Mouse (Mus musculus): ENCODE data around the gene Hectd4. TPM values are rescaled to one million over a fixed set of nuclear protein-coding genes. Genes with fewer than 3 reads are reported as not detected.

The Hectd4 gene
- 10 to 100 TPM; 11.3 to 11.5 TPM for total RNA-seq (2021)
- long read RNA-seq, experiment 1, partial matches to known transcripts = 1 of 4 reads
- long read RNA-seq, experiment 1, other reads (novel, unspliced or antisense) = 3 of 4 reads
- long read RNA-seq, experiment 2, partial matches to known transcripts = 1 of 2 reads
- long read RNA-seq, experiment 2, other reads (novel, unspliced or antisense) = 1 of 2 reads

DNA sequence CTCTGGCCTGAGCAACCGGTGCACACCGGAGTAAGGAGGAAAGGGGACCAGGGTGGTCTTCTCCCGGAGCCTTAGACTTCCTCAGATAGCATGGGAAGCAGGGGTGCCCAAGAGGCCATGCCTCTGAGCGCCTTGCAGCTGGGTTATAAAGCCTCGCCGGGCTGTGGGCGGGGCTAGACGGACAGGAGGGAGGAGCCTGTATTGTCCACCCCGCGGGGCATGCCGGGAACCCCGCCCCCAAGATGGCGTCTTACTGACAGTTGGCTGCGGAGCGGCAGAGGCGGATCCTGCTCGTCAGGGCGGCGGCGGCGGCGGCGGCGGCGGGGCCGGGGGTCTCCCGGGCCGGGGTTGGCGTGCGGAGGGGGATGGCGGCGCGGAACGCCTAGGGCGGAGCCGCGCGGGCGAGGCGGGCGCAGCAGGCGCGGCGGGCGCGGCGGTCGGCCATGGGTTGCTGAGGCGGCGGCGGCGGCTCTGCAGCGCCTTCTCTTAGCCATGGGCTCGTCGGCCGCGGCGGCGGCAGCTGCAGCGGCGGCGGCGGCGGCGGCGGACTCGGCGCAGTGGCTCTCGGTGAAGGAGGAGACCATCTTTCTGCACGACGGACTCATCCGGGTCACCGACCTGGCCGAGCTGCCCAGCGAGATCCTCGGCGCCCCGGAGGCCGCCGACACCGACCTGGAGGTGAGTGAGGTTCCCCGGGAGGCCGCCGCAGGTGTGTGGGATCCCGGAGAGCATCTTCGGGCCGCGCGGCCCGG, at the start of gene Hectd4:
Gene Hectd4 (plus strand): TSS at position 240 of the 752 bp plus-strand sequence.
- intact Hi-C loops (cut with DNase I; ENCODE audit: low total_unique reads) = loop anchor here (5.0 kb wide), 1 partner anchor 47 kb away; no protein-coding TSS in a partner anchor
- DNase-seq = peak; percentile 98

DNA sequence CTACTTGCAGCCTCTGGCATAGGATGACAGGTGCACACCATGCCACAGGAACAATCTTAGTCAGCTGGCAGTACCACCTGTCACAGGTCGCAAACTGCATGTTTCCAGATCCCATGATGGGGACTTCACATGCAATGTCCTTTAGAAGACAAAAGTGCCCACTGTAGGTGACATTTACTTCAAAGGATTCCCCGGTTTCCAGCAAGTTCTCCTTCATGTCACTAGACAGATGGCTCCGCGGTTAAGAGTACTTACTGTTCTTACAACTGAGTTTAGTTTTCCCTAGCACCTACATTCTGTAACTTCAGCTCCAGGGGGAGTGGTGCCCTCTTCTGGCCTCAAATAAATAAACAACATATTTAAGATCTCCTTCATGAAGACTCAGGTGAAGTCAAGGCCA, 47.2 kb upstream of the Hectd4 start:
- intact Hi-C loops (cut with DNase I; ENCODE audit: low total_unique reads) = no loop called here
- DNase-seq = no peak

DNA sequence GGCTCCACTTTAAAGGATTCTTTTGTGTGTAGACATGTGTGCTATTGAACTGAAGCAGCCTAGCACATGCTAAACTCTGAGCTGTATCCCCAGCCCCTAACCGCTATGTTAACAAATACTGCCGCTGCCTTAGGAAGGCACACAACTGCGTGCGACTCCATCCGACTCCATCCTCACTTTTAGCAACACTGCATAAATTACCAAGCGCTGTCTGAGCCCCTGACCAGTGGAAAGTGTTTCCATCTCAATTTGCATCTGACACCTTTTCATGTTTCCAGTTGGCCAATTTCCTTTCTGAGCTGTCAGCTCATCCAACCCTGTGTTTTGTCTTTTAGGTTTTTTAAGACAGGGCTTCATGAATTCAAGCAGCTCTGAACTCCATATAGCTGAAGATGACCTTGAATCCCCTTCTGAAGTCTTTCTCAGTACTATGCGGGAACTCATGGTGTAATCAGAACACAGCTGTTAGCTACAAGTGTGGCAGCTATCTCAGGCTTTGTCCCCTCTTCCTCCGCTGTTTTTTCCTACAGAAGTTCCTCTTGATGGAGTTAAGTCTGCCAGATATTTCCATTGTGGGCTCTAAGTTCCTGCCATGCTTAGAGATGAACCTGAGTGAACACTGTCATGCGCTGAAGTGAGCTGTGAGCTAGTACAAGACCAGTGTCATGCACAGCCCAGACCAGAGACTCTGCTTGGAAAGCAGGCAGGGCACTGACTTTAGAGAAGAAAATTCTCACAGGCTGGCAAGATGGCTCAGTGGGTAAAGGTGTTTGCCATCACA, 40.8 kb upstream of the Hectd4 start:
- DNase-seq = no peak
- intact Hi-C loops (cut with DNase I; ENCODE audit: low total_unique reads) = no loop called here

DNA sequence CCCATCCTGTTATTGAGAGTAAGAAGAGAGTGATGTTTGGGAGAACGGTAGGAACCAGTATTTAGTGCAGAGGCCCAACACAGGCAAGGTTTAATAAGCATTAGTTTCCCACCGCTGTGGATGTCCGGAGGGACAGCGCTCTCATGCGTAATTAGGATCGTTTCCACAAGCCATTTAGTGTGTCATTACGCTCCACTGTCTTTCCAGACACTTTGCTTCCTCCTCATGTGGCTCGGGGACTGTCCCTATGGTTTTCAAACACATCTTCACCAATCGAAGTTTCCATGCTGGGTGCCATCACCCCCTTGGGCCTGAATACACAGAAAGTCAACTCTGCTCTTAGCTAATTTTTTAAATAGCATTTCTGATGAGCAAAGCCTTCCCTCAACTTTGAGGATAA, 36.8 kb upstream of the Hectd4 start:
- intact Hi-C loops (cut with DNase I; ENCODE audit: low total_unique reads) = no loop called here
- no peak for DNase-seq

DNA sequence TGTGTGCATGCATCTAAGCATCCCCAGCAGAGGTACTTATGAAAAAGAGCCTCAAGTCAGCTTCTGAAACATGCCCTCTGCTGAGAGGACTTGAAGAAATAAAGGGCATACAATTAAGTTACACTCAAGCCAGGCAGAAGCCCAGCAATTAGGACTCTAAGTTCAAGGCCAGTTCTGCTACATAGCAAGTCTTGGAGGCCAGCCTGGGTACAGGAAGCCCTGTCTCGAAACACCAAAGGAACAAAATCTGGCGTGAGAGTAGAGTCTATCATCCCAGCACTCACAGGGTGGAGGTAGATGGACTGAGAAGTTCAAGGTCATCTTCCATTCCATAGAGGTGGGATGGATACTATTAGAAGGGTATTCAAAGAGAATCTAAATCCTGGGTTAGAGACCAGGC, 35.6 kb upstream of the Hectd4 start:
- intact Hi-C loops (cut with DNase I; ENCODE audit: low total_unique reads) = no loop called here
- no peak for DNase-seq

DNA sequence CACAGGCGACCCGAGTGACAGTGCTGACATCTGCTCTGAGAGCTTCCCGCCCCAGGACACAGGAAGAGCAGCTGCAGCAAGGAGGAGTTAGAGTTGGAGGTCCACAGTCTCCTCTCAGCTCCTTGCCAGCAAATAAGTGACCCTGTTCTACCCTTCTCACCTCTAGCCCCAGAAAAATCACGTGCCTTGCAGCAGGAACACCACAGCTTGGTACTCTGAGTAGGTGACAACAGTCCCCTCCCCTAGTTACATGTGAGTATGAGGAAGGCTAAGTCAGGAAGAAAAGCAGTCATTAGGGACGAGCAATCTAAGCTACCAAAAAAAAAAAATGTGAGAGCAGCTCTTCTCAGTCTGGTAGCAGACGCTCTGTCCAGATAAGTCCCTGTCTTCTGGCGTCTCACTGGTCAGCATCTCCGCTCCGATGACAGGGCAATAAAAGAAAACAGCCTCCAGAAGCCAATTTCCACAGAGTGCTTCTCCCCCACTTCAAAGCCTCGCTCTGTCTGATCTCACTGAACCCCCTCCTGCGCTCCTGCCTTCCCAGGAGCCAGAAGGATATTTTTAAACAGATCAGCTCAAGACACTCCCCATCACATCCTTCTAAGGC, 35.0 kb upstream of the Hectd4 start:
- DNase-seq = no peak
- intact Hi-C loops (cut with DNase I; ENCODE audit: low total_unique reads) = no loop called here

DNA sequence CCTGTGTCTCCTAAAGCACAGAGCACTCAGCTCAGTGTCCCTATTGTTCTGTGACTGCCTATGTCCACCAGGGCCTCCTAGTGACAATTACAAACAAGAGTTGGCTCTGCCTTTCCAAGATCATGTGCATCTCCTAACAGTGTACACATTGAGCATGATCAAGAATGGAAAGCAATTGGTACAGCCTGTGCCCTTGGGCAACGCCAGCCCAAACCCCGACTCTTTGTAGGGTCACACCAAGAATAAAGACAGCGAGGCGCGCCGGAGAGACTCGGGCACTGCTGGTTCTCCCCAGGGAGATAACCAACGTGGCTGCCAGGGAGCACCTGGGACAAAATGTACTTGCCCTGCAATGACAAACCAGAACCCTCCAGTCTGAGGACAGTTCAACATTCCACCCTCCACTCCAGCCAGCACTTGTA, 32.4 kb upstream of the Hectd4 start:
- DNase-seq = no peak
- intact Hi-C loops (cut with DNase I; ENCODE audit: low total_unique reads) = no loop called here

DNA sequence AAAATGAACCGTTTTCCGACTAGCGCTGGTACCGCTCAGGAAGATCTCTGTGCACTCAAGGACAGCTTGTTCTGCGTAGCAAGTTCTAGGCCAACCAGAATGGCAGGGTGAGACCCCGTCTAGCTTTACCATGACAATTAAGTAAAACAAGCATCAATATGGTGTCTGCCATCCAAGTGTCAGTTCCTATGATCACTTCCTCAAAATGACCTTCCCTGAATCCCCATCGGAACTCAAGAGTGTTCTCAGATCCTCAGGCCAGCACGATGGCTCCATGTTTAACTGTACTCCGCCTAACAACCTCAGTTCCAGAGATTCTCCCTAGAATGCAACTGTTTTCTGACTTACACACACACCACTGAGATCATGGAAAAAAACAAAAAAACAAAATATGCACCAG, 31.8 kb upstream of the Hectd4 start:
- intact Hi-C loops (cut with DNase I; ENCODE audit: low total_unique reads) = no loop called here
- DNase-seq = no peak

DNA sequence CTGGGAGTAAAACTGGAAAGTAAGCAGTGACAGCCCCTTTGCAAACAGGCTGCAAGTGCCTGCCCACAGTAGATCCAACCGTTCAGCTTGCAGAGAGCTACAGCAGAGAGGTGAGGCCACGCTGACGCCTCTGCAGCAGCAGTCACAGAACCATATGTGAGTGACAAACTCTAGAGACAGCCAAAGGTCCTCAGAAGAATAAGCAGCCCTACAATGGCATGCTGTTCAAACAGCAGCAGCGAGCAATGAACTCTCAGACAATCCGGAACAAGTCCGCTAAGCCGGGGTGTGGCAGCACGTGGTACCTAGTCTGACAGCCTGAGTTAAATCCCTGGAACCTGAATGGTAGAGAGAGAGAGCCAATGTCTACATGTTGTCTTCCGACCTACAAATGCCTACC, 30.8 kb upstream of the Hectd4 start:
- intact Hi-C loops (cut with DNase I; ENCODE audit: low total_unique reads) = no loop called here
- no peak for DNase-seq

DNA sequence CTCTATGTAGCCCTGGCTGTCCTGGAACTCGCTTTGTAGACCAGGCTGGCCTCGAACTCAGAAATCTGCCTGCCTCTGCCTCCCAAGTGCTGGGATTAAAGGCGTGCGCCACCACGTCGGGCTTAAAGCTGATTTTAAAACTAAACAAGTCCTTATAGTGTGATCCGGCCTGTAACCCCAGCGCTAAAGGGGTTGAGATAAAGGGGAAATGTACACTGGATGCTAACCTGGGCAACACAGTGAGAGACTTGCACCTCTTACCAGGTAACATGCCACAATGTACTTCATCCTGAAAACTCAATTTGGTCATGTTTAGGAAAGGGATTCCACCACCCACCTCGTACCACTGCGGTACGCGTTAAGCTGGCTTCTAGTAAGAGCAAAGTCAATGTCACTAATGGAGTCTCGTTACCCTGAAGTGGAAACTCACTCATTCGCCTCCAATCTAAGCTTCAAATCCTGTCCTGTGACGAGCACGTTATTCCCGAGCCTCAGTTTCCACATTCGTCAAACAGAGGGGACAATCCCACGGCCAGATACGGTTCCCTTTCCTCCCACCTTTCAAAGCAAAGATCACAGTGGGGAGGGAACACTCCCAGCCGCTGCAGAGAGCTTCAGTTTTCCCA, 29.7 kb upstream of the Hectd4 start:
- no peak for DNase-seq
- intact Hi-C loops (cut with DNase I; ENCODE audit: low total_unique reads) = no loop called here

DNA sequence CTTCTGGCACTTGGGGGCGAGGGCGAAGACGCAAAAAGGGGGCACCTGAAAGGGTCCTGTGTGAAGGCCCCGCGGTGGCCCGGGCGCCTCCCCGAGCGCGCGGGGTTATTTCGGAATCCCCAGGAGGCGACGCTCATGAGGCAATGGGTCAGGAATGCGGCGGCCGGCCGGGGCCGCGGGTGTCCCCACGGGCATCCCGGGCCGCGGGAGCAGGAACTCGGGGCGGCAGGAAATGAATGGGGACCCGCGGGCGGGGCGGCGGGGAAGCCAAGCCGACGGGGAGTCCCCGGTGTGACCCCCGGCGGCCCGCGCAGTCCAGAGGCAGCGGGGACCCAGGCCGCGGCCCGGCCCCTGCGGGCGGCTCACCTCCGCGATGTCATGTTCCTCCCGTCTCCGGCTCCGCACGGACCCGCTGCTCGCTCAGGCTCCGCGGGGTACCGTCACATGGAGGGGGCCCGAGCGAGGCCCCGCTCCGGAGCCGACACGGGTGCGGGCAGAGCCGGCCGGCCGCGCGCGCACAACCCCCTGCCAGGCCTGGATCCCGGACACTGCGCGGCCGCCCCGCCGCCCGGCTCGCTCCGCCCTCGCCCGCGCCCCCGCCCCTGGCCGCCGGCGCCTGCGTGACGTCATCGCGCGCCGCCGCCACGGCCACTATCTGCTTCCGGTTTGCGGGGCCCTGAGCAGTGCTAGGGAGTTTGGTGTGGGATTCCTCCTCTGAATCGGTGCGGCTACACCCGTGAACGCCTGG, 29.0 kb upstream of the Hectd4 start, which contains the start of gene Ptpn11:
Gene Ptpn11 (minus strand): TSS at position 562 of the 748 bp plus-strand sequence.
- intact Hi-C loops (cut with DNase I; ENCODE audit: low total_unique reads) = no loop called here
- peak; percentile 88 for DNase-seq

DNA sequence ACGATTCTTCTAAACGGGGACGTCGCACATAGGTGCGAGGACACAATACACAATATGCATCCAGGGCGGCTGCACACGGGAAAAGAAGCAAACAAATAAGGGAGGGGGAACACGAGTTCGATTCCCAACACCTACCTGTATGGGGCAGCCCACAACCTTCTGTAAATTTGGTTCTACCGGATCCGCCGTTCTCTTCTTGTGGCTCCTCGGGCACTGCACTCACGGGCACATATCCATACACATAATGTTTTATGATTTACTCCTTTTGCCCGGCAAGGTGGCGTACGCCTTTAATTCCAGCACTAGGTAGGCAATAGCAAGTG, 28.5 kb upstream of the Hectd4 start:
- no peak for DNase-seq
- intact Hi-C loops (cut with DNase I; ENCODE audit: low total_unique reads) = no loop called here

DNA sequence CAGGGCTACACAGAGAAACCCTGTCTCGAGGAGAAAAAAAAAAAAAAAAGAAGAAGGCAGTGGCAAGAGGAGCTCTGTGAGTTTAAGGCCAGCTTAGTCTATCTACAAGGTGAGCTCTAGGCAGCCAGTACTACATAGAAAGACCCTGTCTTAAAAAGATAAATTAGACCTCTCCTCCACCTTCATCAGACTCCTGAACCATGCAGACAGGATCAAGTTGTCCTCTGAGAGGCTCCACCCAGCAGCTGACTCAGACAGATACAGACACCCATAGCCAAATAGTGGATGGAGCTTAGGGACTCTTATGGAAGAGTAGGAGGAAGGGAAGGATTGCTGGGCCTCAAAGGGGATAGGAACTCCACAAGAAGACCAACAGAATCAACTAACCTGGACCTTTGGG, 25.8 kb upstream of the Hectd4 start:
- DNase-seq = no peak
- intact Hi-C loops (cut with DNase I; ENCODE audit: low total_unique reads) = no loop called here

DNA sequence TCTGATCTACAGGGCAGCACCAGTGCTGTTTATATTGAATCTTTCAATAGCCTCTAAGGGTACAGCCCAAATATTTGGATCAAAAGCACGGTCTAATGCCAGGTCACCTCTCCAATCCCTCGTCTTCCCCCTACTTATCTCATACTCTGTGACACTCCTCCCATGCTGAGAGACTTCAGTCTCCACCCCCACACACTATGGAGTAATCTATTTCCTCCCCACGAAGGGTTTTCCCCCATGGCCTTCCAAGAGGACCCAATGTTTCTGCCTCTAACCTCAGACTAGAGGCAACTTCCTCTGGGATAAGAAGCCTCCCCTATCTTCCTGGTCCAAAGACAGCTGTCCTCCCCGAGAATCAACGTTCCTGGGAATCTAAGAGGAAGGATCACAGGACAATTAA, 23.3 kb upstream of the Hectd4 start:
- intact Hi-C loops (cut with DNase I; ENCODE audit: low total_unique reads) = no loop called here
- DNase-seq = no peak

DNA sequence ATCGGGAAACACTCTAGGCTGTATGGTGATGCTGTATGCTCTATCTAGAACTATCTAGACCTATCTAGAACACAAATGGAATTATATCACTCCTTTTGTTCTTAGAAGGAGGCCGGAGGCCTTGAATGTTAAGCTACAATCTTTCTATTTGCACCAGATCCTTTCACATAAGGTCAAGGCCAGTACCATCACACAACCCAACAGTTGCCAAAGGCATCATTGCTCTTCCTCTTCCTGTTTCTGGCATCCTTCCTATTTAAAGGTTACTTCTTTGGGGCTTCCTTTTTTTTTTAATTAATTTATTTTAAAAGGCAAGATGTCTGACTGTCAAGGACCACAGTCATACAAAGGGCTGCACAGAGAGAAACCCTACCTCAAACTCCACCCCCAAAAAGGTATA, 22.7 kb upstream of the Hectd4 start:
- DNase-seq = no peak
- intact Hi-C loops (cut with DNase I; ENCODE audit: low total_unique reads) = no loop called here

DNA sequence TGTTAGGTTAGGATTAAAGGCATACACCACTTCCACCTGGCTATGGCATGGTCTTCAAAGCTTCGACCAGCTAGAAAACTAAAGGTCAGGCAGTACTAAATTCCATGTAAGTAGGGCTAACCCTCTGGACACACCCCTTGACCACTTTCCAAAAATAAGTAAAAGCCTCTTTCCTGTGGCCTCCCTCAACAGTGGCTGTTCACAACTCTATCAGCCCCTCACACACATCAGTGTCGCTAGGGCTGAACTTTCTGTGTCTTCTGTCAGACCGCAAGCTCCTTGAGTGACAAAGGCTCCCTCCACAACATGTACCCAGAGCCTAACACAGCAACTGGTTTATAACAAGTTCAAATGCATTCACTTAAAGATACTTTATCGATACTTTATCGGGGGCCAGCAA, 21.6 kb upstream of the Hectd4 start:
- intact Hi-C loops (cut with DNase I; ENCODE audit: low total_unique reads) = no loop called here
- no peak for DNase-seq

DNA sequence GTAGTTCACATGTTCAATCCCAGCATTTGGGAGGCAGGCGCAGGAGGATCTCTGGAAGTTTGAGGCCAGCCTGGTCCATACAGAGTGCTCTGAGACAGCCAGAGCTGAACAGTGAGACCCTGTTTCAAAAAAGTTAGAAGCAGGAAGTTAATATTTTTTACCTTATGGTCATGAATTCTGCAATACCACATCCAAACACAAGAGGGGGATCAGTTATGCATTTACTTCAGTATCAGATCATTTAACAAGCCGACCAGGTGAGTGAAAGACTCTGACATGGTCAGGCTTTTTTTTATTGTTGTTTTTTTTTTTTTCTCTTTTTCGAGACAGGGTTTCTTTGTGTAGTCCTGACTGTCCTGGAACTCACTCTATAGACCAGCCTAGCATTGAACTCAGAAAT, 18.3 kb upstream of the Hectd4 start:
- intact Hi-C loops (cut with DNase I; ENCODE audit: low total_unique reads) = no loop called here
- no peak for DNase-seq

DNA sequence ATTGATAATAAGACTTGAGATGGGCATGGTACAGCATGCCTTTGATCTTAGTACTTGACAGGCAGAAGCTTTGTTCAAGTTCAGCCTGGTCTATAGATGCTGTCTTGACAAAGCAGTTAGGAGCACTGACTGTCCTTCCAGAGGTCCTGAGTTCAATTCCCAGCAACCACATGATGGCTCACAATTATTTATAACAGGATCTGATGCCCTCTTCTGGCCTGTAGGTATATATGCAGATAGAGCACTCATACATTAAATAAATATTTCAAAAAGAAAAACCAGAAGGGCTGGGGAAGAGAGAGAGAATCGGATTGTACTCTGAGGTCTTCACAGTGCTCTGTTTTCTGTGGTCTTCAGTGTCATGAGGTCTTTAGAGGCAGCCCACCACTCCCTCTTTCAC, 17.6 kb upstream of the Hectd4 start:
- DNase-seq = no peak

More for the DNA sequence above, 17.6 kb upstream of the Hectd4 start:
- intact Hi-C loops (cut with DNase I; ENCODE audit: low total_unique reads) = no loop called here
